ENCODE assay signal across 23 mouse cellular contexts in genomic region chr7:113289211-113289610, GRCm38 (mm10).
DNase-seq lines count a peak whose midpoint lies in the region; ATAC-seq and TF ChIP-seq lines count a peak whose summit lies in the region.
"Had no signal": no experiment of that assay in that cellular context is flagged by ENCODE, and none has a peak within 500 bp of the region (broad histone marks: within the 10 kb centered on the region; RNA-seq: fewer than 3 reads in every experiment).

No protein-coding gene starts in this region.

- no peak overlapping the region for H3K9ac ChIP-seq in forebrain, postnatal 0 days
- H3K9ac ChIP-seq: heart, embryonic 13.5 days; intestine, embryonic 15.5 days; limb, embryonic 15.5 days; liver, embryonic 14.5 days; midbrain, embryonic 12.5 days; neural tube, embryonic 15.5 days had no signal

- no peak for TF ChIP-seq POLR2A in kidney, adult 2 months (IDR thresholded peaks at IDR 0.05; ENCODE audit: low read depth, low read length)

- WGBS in forebrain, postnatal 0 days: 86% methylated on average over 1 of the region's 1 CpGs
- 84% methylated on average over 1 of the region's 1 CpGs for WGBS in forebrain, embryonic 10.5 days
- 95% methylated on average over 1 of the region's 1 CpGs for WGBS in kidney, adult 2 months

- H3K9me3 ChIP-seq in forebrain, postnatal 0 days (ENCODE audit: low read length): no peaks in the 10 kb centered on the region
- H3K9me3 ChIP-seq in forebrain, embryonic 10.5 days: no peaks in the 10 kb centered on the region
- H3K9me3 ChIP-seq: embryonic facial prominence, embryonic 10.5 days; heart, embryonic 13.5 days; intestine, embryonic 15.5 days; limb, embryonic 15.5 days; midbrain, embryonic 12.5 days; neural tube, embryonic 15.5 days had no signal

- peak overlapping the region; percentile 21 for H3K27ac ChIP-seq in forebrain, postnatal 0 days (ENCODE audit: low read depth, low read length)
- H3K27ac ChIP-seq in forebrain, embryonic 10.5 days: no peak overlapping the region
- no peak overlapping the region for H3K27ac ChIP-seq in kidney, adult 2 months (ENCODE audit: insufficient read depth, low read depth, low read length)
- H3K27ac ChIP-seq: embryonic facial prominence, embryonic 10.5 days; heart, adult 2 months; heart, embryonic 13.5 days; intestine, embryonic 15.5 days; limb, embryonic 15.5 days; liver, embryonic 14.5 days; macrophage; midbrain, embryonic 12.5 days; neural tube, embryonic 15.5 days had no signal

- TF ChIP-seq CTCF in forebrain, postnatal 0 days (IDR thresholded peaks at IDR 0.05; ENCODE audit: low read depth): no peak
- no peak for TF ChIP-seq CTCF in kidney, adult 2 months (conservative IDR thresholded peaks at IDR 0.05; ENCODE audit: insufficient read depth, insufficient read length, low read depth, low read length)

- no peak overlapping the region for H3K4me3 ChIP-seq in forebrain, postnatal 0 days (ENCODE audit: low read depth, low read length)
- no peak overlapping the region for H3K4me3 ChIP-seq in forebrain, embryonic 10.5 days
- H3K4me3 ChIP-seq in kidney, adult 2 months (ENCODE audit: insufficient read depth, low read depth, low read length): no peak overlapping the region
- H3K4me3 ChIP-seq: embryonic facial prominence, embryonic 10.5 days; heart, adult 2 months; heart, embryonic 13.5 days; intestine, embryonic 15.5 days; limb, embryonic 15.5 days; midbrain, embryonic 12.5 days; neural tube, embryonic 15.5 days had no signal

- H3K36me3 ChIP-seq in forebrain, postnatal 0 days (ENCODE audit: insufficient read depth): peaks cover 28% of the 10 kb centered on the region
- H3K36me3 ChIP-seq in forebrain, embryonic 10.5 days (replicated peaks): no peaks in the 10 kb centered on the region
- peaks cover 3% of the 10 kb centered on the region for H3K36me3 ChIP-seq in kidney, adult 2 months (ENCODE audit: control insufficient read depth, insufficient read depth, low read length)
- H3K36me3 ChIP-seq: embryonic facial prominence, embryonic 10.5 days; intestine, embryonic 15.5 days; midbrain, embryonic 12.5 days had no signal

- no peaks in the 10 kb centered on the region for H3K4me1 ChIP-seq in forebrain, postnatal 0 days (ENCODE audit: insufficient read depth)
- peaks cover 5% of the 10 kb centered on the region; the same call in 1 of the 2 replicates for H3K4me1 ChIP-seq in forebrain, embryonic 10.5 days
- H3K4me1 ChIP-seq in kidney, adult 2 months (ENCODE audit: control insufficient read depth, insufficient read depth, low read length): no peaks in the 10 kb centered on the region
- H3K4me1 ChIP-seq: intestine, embryonic 15.5 days; limb, embryonic 15.5 days; midbrain, embryonic 12.5 days; neural tube, embryonic 15.5 days had no signal

- intact Hi-C loops in left cerebral cortex, postnatal 10 days (cut with DNase I): no loop called here

- DNase-seq in forebrain, postnatal 0 days: no peak
- no peak for DNase-seq in forebrain, embryonic 10.5 days (ENCODE audit: extremely low spot score, low spot score)
- peak; percentile 56 for DNase-seq in right cerebral cortex, adult 18-20 months
- DNase-seq in right cerebral cortex, postnatal 14 days: no peak
- no peak for DNase-seq in kidney, adult 2 months
- no peak for DNase-seq in kidney, adult 11 months
- DNase-seq in left cerebral cortex, postnatal 10 days (ENCODE audit: extremely low spot score in 1 of 2, low spot score in 2 of 2): no peak
- DNase-seq: adrenal gland, postnatal 10 days; cerebellum, adult 9-10 months; gastrocnemius, postnatal 10 days; heart, adult 2 months; kidney, postnatal 36 days; left cerebral cortex, postnatal 4 days had no signal

- ATAC-seq in forebrain, postnatal 0 days: peak; percentile 42
- ATAC-seq in granulocyte monocyte progenitor cell, adult 5-6 weeks (replicated peaks; ENCODE audit: poor library complexity, severe bottlenecking): peak; percentile 89
- ATAC-seq: hindbrain, embryonic 16.5 days; intestine, embryonic 15.5 days had no signal

- no peaks in the 10 kb centered on the region for H3K27me3 ChIP-seq in forebrain, postnatal 0 days (ENCODE audit: insufficient read depth, low read length)
- H3K27me3 ChIP-seq in forebrain, embryonic 10.5 days (ENCODE audit: poor library complexity, severe bottlenecking): no peaks in the 10 kb centered on the region
- no peaks in the 10 kb centered on the region for H3K27me3 ChIP-seq in kidney, adult 2 months (replicated peaks; ENCODE audit: control insufficient read depth, insufficient read depth, low read length)
- H3K27me3 ChIP-seq: heart, embryonic 13.5 days; intestine, embryonic 15.5 days; limb, embryonic 15.5 days; midbrain, embryonic 12.5 days; neural tube, embryonic 15.5 days had no signal

- H3K4me2 ChIP-seq in forebrain, postnatal 0 days (ENCODE audit: low read depth): no peak overlapping the region
- H3K4me2 ChIP-seq: heart, embryonic 13.5 days; intestine, embryonic 15.5 days; limb, embryonic 15.5 days; midbrain, embryonic 12.5 days; neural tube, embryonic 15.5 days had no signal
